Mouse (Mus musculus) ES-Bruce4 (cell line): ENCODE results near the gene Nrp1.

Experiments
- CTCF ChIP-seq: IDR thresholded peaks from one replicate; pipeline ENCODE4 v1.8.1; 2011; ENCODE audit warnings: low read depth, low read length
- POLR2A ChIP-seq: IDR thresholded peaks from one replicate; pipeline ENCODE4 v1.8.1; 2011; ENCODE audit warnings: low read length; ENCODE audit not compliant: insufficient read depth

- TF ChIP-seq CTCF (no peak), POLR2A (no peak)
Measured at GRCm38 (mm10) chr8:128353999-128354398, 4.4 kb upstream of the Nrp1 start.
